Mouse (Mus musculus): Measurements from ENCODE around the gene Fhad1.

Gene Fhad1

GRCm38 (mm10) chr4:141930001-141930400 is 84.9 kb downstream of the Fhad1 start:
- DNase-seq, result no peak

GRCm38 (mm10) chr4:141928881-141929281 is 86.0 kb downstream of the Fhad1 start:
- DNase-seq, result peak; percentile 93 to 97

- DNase-seq, result peak; percentile 23 to 48
Observed at GRCm38 (mm10) chr4:141925781-141926345, 89.0 kb downstream of the Fhad1 start.

- no peak for DNase-seq
Observed at GRCm38 (mm10) chr4:141923961-141924360, 90.9 kb downstream of the Fhad1 start.

GRCm38 (mm10) chr4:141920391-141920790 is 94.5 kb downstream of the Fhad1 start:
- DNase-seq, result no peak

- no peak for DNase-seq
Observed at GRCm38 (mm10) chr4:141917735-141918419, 97.0 kb downstream of the Fhad1 start.

- DNase-seq, result peak; percentile 29 to 60
Observed at GRCm38 (mm10) chr4:141914040-141914439, 100.8 kb downstream of the Fhad1 start.

GRCm38 (mm10) chr4:141913201-141913993 is 101.5 kb downstream of the Fhad1 start:
- DNase-seq, result peak; percentile 35 to 48

GRCm38 (mm10) chr4:141904710-141905109 is 110.2 kb downstream of the Fhad1 start:
- DNase-seq, result no peak

GRCm38 (mm10) chr4:141902479-141902858 is 112.4 kb downstream of the Fhad1 start:
- DNase-seq, result no peak

GRCm38 (mm10) chr4:141901711-141902478 is 113.0 kb downstream of the Fhad1 start:
- no peak for DNase-seq

- DNase-seq, result no peak
Observed at GRCm38 (mm10) chr4:141900421-141900820, 114.5 kb downstream of the Fhad1 start.

GRCm38 (mm10) chr4:141899936-141900335 is 114.9 kb downstream of the Fhad1 start:
- DNase-seq, result no peak

GRCm38 (mm10) chr4:141898905-141899304 is 116.0 kb downstream of the Fhad1 start:
- DNase-seq, result no peak

- DNase-seq, result no peak
Observed at GRCm38 (mm10) chr4:141897838-141898237, 117.0 kb downstream of the Fhad1 start.

GRCm38 (mm10) chr4:141897225-141897624 is 117.7 kb downstream of the Fhad1 start:
- DNase-seq, result no peak

GRCm38 (mm10) chr4:141895772-141896171 is 119.1 kb downstream of the Fhad1 start:
- no peak for DNase-seq

- DNase-seq, result no peak
Observed at GRCm38 (mm10) chr4:141893157-141893784, 121.6 kb downstream of the Fhad1 start.

- DNase-seq, result no peak
Observed at GRCm38 (mm10) chr4:141886385-141886968, 128.4 kb downstream of the Fhad1 start.

GRCm38 (mm10) chr4:141885451-141885850 is 129.4 kb downstream of the Fhad1 start:
- DNase-seq, result no peak

- DNase-seq, result no peak
Observed at GRCm38 (mm10) chr4:141882858-141883257, 132.0 kb downstream of the Fhad1 start.

GRCm38 (mm10) chr4:141881950-141882349 is 132.9 kb downstream of the Fhad1 start:
- DNase-seq, result no peak

Data from kidney, postnatal 36 days (tissue).